Mouse (Mus musculus) liver, postnatal 0 days (tissue): ENCODE measurements around the gene Arhgef5. TPM values are rescaled to one million over a fixed set of nuclear protein-coding genes. Genes with fewer than 3 reads are reported as not detected.

Experiments used
- ATAC-seq: fragments of 200-750 bp; cut with Nextera tagmentation; 2 replicates; pipeline ENCODE4 v1.8.0; 2017; ENCODE audit warnings: mild to moderate bottlenecking, moderate library complexity
- DNase-seq: peaks from one replicate; pipeline ENCODE4 v3.0.0-alpha.2; 2016
- H3K27ac ChIP-seq: fragments of 300-500 bp; sonication (generic); 2 replicates; pipeline ENCODE4 v1.5.1; 2014; ENCODE audit warnings: antibody characterized with exemption, moderate library complexity, mild to moderate bottlenecking, low read depth
- H3K27me3 ChIP-seq: fragments of 300-500 bp; sonication (generic); 2 replicates; pipeline ENCODE4 v1.6.1; 2014; ENCODE audit warnings: low read length, control low read depth, mixed read lengths; ENCODE audit not compliant: insufficient read depth
- H3K36me3 ChIP-seq: fragments of 300-500 bp; sonication (generic); replicated peaks from 2 replicates; pipeline ENCODE4 v1.6.1; 2014; ENCODE audit warnings: mild to moderate bottlenecking, control low read depth, low read length, moderate library complexity, mixed read lengths; ENCODE audit not compliant: insufficient read depth
- H3K4me1 ChIP-seq: fragments of 300-500 bp; sonication (generic); 2 replicates; pipeline ENCODE4 v1.6.1; 2014; ENCODE audit warnings: antibody characterized with exemption, mild to moderate bottlenecking, control low read depth; ENCODE audit not compliant: insufficient read depth
- H3K4me2 ChIP-seq: fragments of 300-500 bp; sonication (generic); 2 replicates; pipeline ENCODE4 v1.6.1; 2014; ENCODE audit warnings: low read depth, mild to moderate bottlenecking, low read length, moderate library complexity, mixed read lengths
- H3K4me3 ChIP-seq: fragments of 300-500 bp; sonication (generic); 2 replicates; pipeline ENCODE4 v1.5.1; 2014; ENCODE audit warnings: low read depth, low read length
- H3K9ac ChIP-seq: fragments of 300-500 bp; sonication (generic); replicated peaks from 2 replicates; pipeline ENCODE4 v1.6.1; 2014; ENCODE audit warnings: mild to moderate bottlenecking, moderate library complexity
- H3K9me3 ChIP-seq: fragments of 300-500 bp; sonication (generic); 2 replicates; pipeline ENCODE4 v1.6.1; 2016; ENCODE audit warnings: mild to moderate bottlenecking, control low read depth, low read length, mixed read lengths
- CTCF ChIP-seq: sonication (generic); IDR thresholded peaks from 2 replicates; pipeline ENCODE4 v1.5.1; 2016; ENCODE audit warnings: antibody characterized with exemption, low read depth
- EP300 ChIP-seq: IDR thresholded peaks from 2 replicates; pipeline ENCODE4 v1.6.1; 2016; ENCODE audit warnings: antibody characterized with exemption, low read depth, mild to moderate bottlenecking
- WGBS: fragments of 180-500 bp; shearing (Covaris S2); extraction: QIAGEN DNeasy Blood & Tissue Kit; methylation state at CpG from one replicate; pipeline ENCODE4 v1.1.7; 2014; ENCODE audit not compliant: insufficient replicate concordance; 5-methylcytosine and 5-hydroxymethylcytosine counted together
- polyA plus RNA-seq: library from polyadenylated mRNA; unstranded; fragments of >200 nt; fragmentation: Nextera tagmentation; extraction: Ambion mirVana; gene quantifications from 2 replicates; pipeline ENCODE4 v1.2.1, GENCODE M21; 2015

The Arhgef5 gene
- polyA plus RNA-seq, 1 experiment from 2014 or later, result 2.6 TPM

- Histone ChIP-seq H3K27me3 (no peaks in the 10 kb centered on the region), H3K9ac (no peak overlapping the region), H3K27ac (no peak overlapping the region), H3K9me3 (no peaks in the 10 kb centered on the region), H3K4me3 (no peak overlapping the region), H3K4me1 (no peaks in the 10 kb centered on the region), H3K36me3 (no peaks in the 10 kb centered on the region), H3K4me2 (no peak overlapping the region)
- WGBS, result 52% methylated on average over 2 of the region's 2 CpGs
- DNase-seq (no peak), ATAC-seq (no peak)
- no peak for TF ChIP-seq CTCF
- TF ChIP-seq EP300, result no peak
Observed at GRCm38 (mm10) chr6:43338804-43339203, 73.4 kb downstream of the Arhgef5 start.

Other genes with a start within 250 kb of the Arhgef5 start
- gene Olfr441, start 159.2 kb upstream of the Arhgef5 start, polyA plus RNA-seq, result not detected in 2 replicates
- gene Olfr237-ps1, start 119.0 kb upstream of the Arhgef5 start, polyA plus RNA-seq, result not detected in 2 replicates
- gene Olfr437, start 102.3 kb upstream of the Arhgef5 start, polyA plus RNA-seq, result not detected in 2 replicates
- gene Olfr13, start 93.4 kb upstream of the Arhgef5 start, polyA plus RNA-seq, result not detected in 2 replicates
- not detected in 2 replicates for gene Olfr435, start 68.4 kb upstream of the Arhgef5 start, polyA plus RNA-seq
- gene Olfr434, start 52.6 kb upstream of the Arhgef5 start, polyA plus RNA-seq, result not detected in 2 replicates
- gene Olfr47, start 34.1 kb upstream of the Arhgef5 start, polyA plus RNA-seq, result not detected in 2 replicates
- gene Nobox, start 44.0 kb downstream of the Arhgef5 start, polyA plus RNA-seq, result not detected in 2 replicates